Mouse (Mus musculus) kidney, adult 18-20 months (tissue): Measurements from ENCODE around the gene Gm5148.

Experiments used
- DNase-seq: peaks from one replicate; pipeline ENCODE4 v3.0.0; 2021

The Gm5148 gene

DNA sequence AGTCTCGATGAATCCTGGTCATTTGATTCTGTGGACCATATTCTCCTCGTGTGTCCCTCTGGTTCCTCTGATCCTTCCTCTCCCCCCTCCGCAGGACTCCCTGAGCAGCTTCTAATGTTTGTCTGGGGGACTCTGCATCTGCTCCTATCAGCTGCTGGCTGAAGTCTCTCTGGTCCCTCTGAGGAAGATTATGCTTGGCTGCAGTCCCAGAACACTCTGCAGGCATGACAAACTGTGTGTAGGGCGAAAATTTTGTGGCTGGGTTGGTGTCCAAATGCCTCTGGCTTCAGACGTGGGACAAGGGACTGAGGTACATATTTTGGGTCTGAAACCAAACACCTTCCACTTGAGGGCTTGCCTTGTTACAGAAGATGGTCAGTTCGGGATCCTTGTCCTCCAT, 13.1 kb upstream of the Gm5148 start:
- peak; percentile 43 for DNase-seq

GRCm38 (mm10) chr3:37735166-37735565, 10.9 kb upstream of the Gm5148 start:
- no peak for DNase-seq

- peak; percentile 86 for DNase-seq
Observed at GRCm38 (mm10) chr3:37729142-37729541, 4.9 kb upstream of the Gm5148 start.

DNA sequence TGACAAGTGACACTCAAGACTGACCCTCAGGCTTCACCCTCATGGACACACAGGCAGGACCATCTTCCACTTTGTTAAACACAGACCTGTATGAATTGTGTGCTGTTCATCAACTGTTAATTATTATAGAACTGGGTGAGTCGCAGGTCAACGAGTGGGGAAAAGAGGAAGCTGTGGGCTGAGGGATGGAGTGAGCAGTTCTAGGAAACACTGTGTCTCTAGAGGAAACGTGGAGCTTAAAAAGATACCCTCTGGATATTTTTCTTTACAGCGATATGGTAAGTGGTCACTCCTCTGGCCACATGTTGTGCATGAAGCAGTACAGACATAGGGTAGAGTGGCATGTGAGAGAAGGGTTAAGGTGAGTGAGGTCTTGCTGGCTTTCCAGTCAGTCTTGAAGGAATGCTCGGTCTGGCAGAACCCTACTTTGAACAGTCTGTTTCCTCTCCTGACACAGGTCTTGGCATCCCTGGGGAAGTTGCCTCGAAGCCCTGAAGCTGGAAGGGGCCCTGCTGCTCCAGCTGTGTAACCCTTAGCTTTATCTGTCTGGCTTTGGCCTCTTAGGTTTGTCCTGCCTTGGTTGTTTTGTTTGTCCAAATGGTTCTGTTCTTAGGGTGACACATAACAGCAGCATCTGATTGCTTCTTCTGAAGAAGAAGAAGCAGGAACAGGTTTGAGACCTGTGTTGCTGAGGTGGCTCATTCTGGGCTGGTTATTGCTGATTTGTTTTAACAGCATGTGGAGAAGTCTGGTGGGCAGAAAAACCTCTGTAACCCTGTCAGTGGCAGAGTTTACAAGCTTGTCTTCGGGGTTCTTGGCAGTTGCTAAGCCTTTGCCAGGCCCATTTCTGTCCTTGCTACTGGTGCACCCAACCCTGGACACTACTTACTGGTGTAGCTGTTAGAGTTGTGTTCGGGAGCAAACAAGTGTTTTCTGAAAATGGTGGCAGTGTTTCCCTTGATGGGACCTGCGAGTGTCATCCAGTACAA, 4.1 kb upstream of the Gm5148 start:
- DNase-seq = no peak

DNA sequence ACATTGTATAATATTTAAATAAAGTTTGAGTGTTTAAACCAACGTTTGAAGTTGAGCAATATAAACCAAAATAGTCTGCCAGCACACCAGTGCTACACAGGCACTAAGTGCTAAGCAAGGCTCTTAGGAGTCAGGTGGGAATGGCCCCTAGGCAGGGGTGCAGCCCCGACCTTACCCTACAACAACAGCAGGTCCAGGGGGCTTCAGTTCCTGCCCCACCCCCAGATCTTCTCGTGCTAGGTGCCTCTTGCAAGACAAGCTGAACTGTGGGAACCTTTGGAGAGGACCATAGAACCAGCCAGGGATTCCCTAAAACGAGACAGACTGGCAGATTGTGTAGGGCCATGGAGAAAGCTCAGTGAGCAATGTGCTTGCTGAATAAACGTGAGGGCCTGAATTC, 3.1 kb upstream of the Gm5148 start:
- no peak for DNase-seq

GRCm38 (mm10) chr3:37726501-37727140, 2.3 kb upstream of the Gm5148 start:
- no peak for DNase-seq

- no peak for DNase-seq
Observed at GRCm38 (mm10) chr3:37724946-37725735, 851 bp upstream of the Gm5148 start.

DNA sequence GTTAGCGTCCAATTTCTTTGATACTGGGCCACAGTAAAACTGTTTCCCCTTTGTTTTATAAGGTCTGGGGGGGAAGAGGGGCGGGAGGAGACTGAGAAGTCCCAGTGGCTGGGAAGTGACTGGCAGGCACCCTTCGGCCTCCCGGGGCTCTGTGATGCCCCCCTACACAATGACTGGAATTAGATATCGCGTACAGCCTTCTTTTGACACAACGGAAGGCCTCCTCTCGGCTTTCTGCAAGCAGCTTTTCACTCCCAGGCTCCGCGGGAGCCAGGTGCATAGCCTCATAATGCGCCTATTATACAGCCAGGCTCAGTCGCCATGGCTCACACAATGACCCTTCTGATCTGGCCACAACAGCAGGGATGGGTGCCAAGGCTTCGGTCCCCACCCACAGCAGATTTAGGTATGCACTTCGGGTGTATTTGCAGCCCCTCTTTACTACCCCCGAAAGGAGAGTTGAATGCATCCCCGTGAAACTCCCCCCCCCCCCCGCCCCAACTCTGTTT, 574 bp downstream of the Gm5148 start:
- no peak for DNase-seq

DNA sequence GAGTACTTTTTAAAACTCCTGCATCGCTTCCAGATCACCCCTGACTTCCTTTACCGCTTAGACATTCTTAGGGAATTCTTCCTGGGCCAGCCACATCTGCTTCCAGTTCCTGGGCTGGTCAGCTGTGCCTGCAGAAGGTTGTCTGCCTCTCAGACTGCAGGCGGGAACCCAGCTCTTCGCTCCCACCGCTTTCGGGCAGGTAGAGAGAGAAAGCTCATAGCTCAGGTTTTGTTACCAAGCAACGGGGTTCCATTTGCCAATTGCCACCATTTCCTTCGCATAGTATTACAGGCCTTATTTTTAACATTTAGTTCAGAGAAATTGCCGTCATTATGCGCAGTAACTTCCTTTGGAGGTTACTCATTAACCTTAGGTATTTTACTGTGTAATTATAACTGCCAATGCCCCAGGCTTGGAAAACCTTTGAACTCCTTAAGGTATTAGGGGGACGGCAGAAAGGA, 1.2 kb downstream of the Gm5148 start:
- peak; percentile 78 for DNase-seq

- no peak for DNase-seq
Observed at GRCm38 (mm10) chr3:37722487-37723060, 1.7 kb downstream of the Gm5148 start.

DNA sequence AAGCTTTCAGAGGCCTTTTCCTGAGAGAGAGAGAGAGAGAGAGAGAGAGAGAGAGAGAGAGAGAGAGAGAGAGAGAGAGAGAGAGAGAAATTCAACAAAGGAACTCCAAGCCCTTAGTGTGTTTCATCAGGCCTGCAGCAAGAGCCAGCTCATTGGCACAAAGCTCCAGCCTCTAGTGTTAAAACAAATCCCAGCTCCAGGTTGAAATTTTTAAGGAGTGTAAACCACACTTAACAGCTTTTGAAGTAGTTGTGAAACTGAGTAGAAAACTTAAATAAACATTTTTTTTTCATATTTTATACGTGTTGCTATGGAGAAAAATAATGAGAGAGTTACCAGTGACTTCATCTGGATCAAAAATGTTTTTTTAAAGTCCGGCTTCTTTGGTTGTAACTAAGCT, 7.3 kb downstream of the Gm5148 start:
- DNase-seq = no peak

DNA sequence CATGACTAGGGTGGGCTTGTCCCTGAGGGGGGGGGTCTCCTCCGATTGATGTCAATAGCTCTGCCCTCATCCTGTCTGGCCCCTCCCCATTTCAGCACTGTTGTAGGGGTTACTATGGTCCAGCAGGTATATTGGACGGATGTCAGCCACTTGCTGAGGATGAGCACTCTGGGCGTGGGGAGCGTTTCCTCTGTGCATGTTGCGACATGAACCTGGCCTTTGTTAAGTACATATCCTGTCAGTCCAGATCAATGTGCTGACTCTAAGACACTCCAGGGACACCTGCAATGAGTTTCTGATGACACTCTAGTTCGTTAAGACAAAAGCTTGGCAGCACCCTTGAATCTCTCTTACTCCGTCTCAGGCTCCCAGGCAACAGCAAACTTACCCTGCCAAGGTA, 8.6 kb downstream of the Gm5148 start:
- no peak for DNase-seq

DNA sequence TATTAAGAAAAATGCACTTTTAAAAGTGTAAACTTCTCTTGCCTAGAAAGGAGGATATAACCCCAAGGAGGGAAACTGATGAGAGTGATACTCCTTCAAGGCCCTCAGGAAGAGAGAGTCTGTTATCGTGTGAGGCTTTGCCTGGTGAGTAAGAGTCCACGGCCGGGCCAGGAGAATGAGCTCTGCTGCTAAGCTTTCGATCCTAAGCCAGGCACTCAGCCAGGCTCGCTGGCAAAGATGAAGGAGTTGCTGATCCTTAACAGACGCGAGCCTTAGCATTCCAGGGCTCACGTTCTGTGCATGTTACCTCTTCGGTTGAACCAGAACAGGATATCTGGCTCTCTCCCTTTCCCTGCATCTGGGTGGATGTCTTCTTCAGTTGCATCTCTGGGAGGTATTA, 11.8 kb downstream of the Gm5148 start:
- peak; percentile 80 for DNase-seq

GRCm38 (mm10) chr3:37711639-37712038, 12.7 kb downstream of the Gm5148 start:
- DNase-seq = no peak

DNA sequence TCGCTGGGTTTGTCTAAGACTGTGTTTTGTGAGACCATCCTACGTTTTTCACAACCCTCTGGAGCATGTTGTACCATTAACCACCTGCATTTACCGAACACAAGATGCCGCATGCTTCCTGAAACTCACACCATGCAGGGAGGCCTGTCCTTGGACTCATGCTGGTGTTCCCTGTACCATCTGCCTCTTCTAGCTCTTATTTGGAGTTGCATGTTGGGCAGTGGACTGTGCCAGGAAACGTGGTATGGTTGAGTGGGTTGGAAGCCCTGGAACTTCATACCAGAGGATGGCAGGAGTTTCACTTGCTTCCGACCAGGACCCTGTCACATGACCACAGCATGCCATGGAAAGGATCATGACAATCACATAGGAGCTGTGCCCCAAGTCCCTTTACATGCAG, 16.5 kb downstream of the Gm5148 start:
- no peak for DNase-seq

DNA sequence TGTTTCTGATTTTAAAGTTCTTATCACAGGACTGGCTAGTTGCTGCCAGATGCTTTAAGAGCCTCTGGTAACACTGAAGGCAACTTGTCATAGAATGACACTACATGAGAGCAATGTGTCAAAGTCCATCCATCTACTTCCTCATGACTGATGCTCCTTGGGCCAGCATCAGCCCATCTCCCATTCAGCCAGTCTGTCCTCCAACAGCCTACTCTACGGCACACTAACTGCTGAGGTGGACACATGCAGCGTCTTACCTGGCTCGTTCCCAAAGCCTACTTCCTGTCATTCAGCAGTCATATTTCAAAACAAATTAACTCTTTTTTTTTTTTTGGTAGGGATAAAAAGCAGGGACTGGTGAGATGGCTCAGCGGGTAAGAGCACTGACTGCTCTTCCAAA, 17.9 kb downstream of the Gm5148 start:
- DNase-seq = peak; percentile 32

GRCm38 (mm10) chr3:37705436-37705835, 18.9 kb downstream of the Gm5148 start:
- DNase-seq = no peak

DNA sequence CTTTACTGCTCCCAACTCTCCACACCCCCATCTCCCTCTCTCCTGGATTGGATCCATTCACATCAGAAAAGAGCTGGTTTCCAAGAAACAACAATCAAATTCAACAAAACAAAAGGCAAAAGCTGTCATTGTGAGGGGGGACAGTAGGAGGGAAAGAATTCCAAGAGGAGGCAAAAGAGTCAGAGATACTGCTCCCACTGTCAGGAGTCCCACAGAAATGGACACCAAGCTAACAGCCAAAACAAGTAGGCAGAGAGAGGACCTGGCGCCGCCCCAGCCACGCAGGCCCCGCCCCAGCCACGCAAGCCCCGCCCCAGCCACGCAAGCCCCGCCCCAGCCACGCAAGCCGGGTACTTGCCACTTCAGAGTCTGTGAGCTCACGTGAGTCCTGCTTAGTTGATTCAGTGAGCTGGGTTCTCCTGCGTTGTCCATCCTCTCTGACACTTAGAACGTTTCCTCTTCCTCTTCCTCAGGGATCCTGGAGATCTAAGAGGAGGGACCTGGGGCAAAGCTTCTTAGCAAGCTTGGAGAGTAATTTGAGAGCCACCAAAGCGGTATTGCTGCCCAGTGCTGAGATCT, 19.5 kb downstream of the Gm5148 start:
- no peak for DNase-seq

DNA sequence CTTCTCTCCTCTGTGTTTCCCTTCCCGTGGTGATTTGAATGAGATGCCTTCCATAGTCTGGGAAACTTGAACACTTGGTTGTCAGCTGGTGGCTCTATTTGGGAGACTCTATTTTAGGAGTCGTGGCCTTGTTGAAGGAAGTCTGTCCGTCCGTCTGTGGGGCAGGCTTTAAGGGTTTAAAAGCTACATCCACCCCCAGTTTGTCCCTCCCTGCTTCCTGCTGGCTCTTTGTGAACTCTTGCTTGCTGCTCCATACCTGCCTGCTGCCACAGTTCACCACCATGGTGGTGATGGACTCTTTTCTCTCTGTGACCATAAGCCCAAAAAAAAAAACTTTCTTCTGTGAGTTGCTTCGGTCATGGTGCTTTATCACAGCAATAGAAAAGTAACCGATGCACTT, 21.2 kb downstream of the Gm5148 start:
- DNase-seq = no peak

GRCm38 (mm10) chr3:37693552-37693951, 30.7 kb downstream of the Gm5148 start:
- DNase-seq = no peak

GRCm38 (mm10) chr3:37692945-37693344, 31.3 kb downstream of the Gm5148 start:
- no peak for DNase-seq
